Mouse (Mus musculus) cerebellum, postnatal 10 days (tissue): Measurements from ENCODE around the gene Papss1.

ENCODE experiments used
- DNase-seq, 2 experiments: peaks; one replicate each; pipeline ENCODE4 v3.0.0; 2021; ENCODE audit warnings: mixed read lengths in 2 of 2

Papss1 gene

DNA sequence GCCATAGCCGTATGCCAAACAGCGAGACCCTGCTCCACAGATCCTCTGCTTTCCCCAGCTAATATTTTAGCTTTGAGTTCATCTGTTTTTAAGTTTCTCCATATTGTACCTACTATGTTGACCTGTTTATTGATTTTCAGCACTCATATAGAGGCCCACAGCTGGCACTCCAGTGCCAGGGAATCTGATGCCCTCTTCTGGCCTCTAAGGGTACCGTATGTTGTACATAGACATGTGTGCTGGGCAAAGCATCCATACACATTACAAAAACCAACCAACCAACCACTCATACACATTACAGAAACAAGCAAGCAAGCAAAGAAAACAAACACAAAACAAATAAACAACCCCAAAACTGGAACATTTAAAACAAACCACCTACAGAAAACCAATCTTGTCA lies 22.2 kb downstream of the Papss1 start:
- DNase-seq: no peak

- DNase-seq: no peak
These were observed 23.4 kb downstream of the Papss1 start for GRCm38 (mm10) chr3:131587959-131588358.

DNA sequence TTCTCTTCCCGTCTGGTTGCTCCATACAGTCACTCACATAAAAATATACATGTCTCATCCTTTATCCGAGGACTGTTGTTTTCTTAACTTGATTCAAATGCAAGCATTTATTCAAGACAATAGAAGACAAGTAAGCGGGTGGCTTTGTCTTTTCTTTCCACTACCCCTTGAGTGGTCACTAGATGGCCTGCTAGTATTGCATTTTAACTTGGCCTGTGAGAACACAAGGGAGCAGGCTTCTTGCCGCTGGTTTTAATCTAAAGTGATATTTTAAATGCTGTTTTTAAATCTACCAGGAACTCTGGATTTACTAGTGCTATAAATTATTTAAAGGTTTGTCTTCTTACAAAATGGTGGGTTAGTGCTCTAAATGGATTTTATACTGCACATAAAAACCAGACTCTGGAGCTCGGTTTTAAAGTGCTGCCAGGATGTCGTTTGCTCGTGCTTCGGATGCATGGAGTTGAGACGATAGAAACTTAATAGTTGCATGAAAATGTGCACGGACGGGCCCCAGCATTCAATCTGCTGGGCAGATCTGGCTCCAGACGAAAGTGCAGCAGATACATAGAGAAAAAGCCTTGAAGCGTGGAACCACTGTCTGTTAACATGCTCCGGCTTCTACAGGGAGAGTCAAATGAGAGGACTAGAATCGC lies 28.7 kb downstream of the Papss1 start:
- DNase-seq: peak in 1 of 2 experiments; percentile 23

DNA sequence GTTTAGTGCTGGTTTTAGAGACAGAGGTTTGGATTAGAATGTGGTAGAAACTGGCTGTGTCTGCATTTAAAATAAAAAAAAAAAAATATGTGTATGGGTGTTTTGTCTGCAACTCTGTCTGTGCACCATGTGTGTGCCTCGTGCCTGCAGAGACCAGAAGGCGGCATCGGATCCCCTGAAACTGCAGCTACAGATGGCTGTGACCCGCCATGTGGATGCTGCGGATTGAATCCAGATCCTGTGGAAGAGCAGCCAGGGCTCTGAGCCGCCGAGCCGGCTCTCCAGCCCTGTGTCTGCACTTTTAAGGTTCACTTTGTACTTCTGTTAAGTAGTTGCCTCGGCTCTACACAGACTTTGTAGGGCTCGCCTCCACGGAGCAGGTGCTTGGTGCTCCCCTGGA lies 29.8 kb downstream of the Papss1 start:
- DNase-seq: peak in 1 of 2 experiments; percentile 15

DNA sequence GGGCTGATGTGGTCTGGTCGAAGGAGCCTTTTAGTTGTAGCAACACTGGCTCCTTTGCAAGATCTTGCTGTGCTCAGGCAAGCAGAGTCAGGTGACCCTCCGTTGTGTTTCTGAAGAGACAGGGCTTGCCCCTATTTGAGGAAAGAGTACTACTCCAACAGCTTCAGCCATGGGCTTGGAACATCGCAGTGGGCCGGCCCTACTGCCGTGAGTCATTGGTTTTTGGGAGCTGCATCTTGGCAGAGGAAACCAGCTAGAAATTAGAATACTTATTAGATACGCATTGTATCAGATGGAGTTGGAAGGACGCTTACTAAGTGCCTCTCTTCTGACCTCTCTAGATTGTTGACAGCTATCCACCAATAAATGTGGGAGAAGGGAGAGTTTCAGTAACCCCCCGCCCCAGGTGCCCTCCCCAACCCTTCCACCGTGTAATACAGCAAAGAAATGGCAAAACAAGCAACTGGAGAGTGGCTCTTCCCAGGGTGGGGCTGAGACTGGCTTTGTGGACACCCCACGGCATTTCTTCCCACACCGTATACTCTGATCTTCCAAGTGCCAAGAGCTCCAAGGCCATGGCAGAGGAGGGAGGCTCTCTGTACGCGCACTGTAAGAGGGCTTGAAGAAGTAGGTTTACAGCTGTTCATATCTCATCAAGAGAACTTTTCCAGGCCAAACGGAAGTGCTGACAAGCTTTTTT lies 31.1 kb downstream of the Papss1 start:
- no peak for DNase-seq

GRCm38 (mm10) chr3:131600726-131601125 lies 36.2 kb downstream of the Papss1 start:
- no peak for DNase-seq

- DNase-seq: no peak
These were observed 36.8 kb downstream of the Papss1 start for GRCm38 (mm10) chr3:131601366-131601765.

DNA sequence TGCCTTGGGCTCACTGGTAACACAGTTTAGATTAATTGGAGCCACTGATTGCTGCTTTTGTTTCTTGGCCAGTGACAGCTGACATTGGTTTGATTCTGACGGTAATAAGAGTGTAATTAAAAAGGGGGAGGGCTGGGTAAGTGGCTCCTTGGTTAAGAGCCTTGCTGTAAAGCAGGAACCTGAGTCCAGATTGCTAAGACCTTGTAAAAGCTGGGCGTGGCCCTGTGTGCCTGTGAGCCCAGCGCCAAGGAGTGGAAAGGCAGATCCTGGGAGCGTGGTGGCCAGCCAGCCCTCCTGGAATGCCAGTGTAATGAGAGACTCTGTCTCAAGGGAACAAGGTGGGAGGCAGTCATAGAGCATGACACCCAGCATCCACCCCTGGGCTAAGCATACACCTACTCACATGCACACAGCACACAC lies 38.4 kb downstream of the Papss1 start:
- no peak for DNase-seq

GRCm38 (mm10) chr3:131608112-131608511 lies 43.5 kb downstream of the Papss1 start:
- DNase-seq: no peak

DNA sequence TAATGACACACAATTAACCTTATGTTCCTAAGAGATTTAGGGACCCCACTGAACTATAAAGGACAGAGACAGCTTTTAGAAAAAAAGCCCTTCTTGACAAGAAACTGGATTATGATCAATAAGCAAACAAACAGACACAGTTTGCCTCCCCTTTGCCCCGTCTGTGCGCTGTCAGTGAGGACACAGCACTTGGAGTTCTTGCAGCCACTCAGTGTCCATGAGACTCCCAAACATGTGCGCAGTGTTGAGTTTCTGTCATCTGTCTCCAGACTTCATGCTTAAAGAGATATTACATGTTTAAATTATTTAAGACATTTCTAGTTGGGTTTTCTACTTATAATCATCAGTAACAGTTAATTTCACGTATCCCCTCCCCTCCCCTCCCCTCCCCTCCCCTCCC lies 45.1 kb downstream of the Papss1 start:
- DNase-seq: no peak

GRCm38 (mm10) chr3:131610595-131610994 lies 46.0 kb downstream of the Papss1 start:
- no peak for DNase-seq

- DNase-seq: no peak
These were observed 48.3 kb downstream of the Papss1 start for GRCm38 (mm10) chr3:131612847-131613246.

- no peak for DNase-seq
These were observed 49.5 kb downstream of the Papss1 start for GRCm38 (mm10) chr3:131614056-131614455.

DNA sequence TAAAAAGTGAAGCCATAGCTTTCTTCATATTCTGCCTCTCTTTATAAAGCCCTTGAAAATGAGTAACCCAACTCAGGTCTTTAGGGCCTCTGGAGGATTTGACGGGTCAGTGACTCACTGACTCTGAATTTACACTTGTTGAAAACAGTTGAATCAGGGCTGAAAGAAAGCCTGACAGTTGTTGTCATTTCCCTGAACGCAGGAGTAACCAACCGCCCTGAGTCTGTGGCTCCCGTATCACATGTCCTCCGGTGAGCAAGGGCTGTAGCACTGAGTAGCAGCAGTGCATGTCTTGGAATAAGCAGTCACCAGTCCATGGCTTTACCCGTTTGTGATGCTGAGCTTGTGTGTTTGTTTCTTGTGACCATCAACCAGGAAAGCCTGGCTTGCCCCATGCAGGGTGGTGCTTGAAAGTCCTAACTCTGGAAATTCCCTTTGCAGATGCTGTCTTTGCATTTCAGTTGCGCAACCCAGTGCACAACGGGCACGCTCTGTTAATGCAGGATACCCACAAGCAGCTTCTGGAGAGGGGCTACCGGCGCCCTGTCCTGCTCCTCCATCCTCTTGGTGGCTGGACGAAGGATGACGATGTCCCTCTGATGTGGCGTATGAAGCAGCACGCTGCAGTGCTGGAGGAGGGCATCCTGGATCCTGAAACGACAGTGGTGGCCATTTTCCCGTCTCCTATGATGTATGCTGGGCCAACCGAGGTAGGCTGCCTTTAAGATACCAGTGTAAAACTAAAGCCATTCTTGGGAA lies 54.2 kb downstream of the Papss1 start:
- DNase-seq: no peak

- DNase-seq: no peak
These were observed 58.6 kb downstream of the Papss1 start for GRCm38 (mm10) chr3:131623208-131623607.

DNA sequence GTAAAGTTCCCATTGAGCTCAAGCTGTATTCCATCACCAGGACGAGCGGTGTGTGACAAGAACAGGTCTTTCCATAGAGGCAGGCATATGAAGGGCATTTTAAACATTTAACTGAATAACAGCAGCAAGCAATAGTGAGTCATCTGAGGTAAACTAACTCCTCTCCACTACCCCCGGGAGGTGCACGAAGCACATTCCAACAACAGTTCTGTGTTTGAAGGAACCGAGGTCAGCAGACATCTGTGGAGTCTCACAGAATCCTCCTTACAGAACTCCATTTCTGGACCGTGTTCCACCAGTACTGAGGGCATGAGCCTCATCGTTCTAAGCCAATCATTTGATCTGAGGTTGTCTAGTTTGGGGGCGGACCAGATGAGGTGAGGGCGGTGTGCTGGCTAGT lies 59.5 kb downstream of the Papss1 start:
- DNase-seq: no peak

DNA sequence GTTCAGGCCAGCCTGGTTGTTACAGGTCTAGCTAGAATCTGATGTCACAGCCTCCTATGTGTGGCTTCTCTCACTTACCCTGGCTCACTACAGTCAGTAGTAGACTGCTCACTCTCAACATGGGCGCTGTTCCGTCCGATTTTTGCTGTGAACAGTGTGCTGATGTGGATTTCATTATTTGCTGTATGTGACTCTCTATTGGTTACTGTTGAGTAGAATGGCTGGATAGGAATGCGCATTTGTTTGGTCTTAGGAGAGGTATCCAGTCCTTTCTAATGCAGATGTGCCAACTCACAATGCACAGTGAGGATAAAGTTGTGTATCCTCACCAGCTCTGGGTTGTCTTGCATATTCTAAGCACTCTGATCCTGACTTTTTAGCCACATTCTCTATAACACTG lies 62.9 kb downstream of the Papss1 start:
- no peak for DNase-seq

DNA sequence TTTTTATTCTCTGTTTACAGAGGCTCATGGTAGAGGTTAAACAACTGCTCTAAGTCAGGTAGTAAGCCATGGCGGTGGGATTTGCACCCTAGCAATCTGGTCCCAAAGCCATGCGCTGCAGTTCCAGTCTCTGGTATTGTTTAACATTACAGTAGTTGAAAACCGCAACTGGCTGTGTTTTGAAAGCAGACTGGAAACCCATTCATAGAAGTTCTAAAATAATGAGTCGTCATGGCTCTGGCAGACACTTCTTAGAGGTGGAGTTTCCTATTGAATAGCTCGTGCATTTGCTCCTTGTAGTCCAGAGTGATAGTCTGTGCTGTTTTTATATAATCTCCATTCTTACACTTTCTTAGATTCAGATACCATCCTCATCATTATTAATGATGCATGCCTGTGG lies 63.7 kb downstream of the Papss1 start:
- no peak for DNase-seq

- DNase-seq: no peak
These were observed 64.4 kb downstream of the Papss1 start for GRCm38 (mm10) chr3:131628931-131629330.

GRCm38 (mm10) chr3:131630407-131631317 lies 66.1 kb downstream of the Papss1 start:
- DNase-seq: peak; percentile 49 to 58

- DNase-seq: peak; percentile 91 to 94
These were observed 66.8 kb downstream of the Papss1 start for GRCm38 (mm10) chr3:131631318-131631870.

- no peak for DNase-seq
These were observed 69.5 kb downstream of the Papss1 start for GRCm38 (mm10) chr3:131634091-131634490.
